Mouse (Mus musculus): ENCODE measurements around the gene Vav3. TPM values are rescaled to one million over a fixed set of nuclear protein-coding genes. Genes with fewer than 3 reads are reported as not detected.

Gene Vav3
- polyA plus RNA-seq, 1 experiment from 2014 or later = 24.8 TPM

DNA sequence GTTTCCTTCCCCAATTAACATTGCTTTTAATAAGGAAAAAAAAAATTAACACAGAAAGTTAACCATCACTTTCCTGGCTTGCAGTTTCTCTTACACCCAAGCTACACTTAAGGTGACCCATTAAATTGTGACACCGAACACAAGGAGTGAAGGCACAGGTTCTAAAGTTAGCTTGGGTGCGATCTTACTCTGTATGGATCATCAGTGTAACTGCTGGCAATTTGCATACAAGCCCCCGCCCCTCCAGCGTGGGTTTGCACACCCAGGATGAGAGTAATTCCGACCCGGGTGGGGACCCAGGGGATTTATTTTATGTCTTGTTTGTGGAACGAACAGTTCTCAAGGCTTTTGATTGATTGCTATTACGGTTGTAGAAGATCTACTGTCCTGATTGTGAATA, 186.2 kb downstream of the Vav3 start:
- H3K27ac ChIP-seq = no peak overlapping the region
- no peak for ATAC-seq (ENCODE audit: low FRiP score)
- 0 out of 2 replicates have a peak, but pooled peaks cover 3% of the 10 kb centered on the region for H3K4me1 ChIP-seq (replicated peaks)
- whole genome bisulfite sequencing = 64% methylated on average over 8 of the region's 8 CpGs
- H3K36me3 ChIP-seq = peaks cover 3% of the 10 kb centered on the region; the same call in 1 of the 2 replicates
- no peaks in the 10 kb centered on the region for H3K9me3 ChIP-seq
- H3K4me3 ChIP-seq = no peak overlapping the region
- no peak overlapping the region for H3K4me2 ChIP-seq
- H3K27me3 ChIP-seq = no peaks in the 10 kb centered on the region
- no peak overlapping the region for H3K9ac ChIP-seq

DNA sequence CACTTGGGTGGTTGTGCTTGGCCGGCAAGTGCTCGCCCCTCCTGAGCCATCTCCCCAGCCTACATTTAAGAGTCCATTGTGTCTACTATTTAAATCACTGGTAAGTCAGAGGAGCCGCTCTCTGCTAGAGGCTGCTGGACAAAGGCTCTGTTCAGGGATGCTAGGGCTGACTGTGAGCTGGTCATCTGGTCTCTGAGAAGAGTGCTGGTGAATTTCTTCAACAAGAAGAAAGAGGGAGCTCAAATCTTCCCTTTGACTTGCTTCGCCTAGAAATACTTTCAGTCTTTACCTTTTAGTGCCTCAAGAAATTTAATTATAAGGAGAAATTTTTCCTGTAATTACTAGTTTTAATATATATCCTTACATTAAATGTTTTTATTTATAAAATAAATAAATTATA, 188.2 kb downstream of the Vav3 start:
- Histone ChIP-seq H3K9me3 (no peaks in the 10 kb centered on the region), H3K36me3 (no peaks in the 10 kb centered on the region), H3K9ac (no peak overlapping the region), H3K27me3 (no peaks in the 10 kb centered on the region), H3K4me1 (replicated peaks) (0 out of 2 replicates have a peak, but pooled peaks cover 8% of the 10 kb centered on the region), H3K4me3 (no peak overlapping the region), H3K4me2 (no peak overlapping the region), H3K27ac (no peak overlapping the region)
- WGBS = 57% methylated on average over 4 of the region's 4 CpGs
- no peak for ATAC-seq (ENCODE audit: low FRiP score)

DNA sequence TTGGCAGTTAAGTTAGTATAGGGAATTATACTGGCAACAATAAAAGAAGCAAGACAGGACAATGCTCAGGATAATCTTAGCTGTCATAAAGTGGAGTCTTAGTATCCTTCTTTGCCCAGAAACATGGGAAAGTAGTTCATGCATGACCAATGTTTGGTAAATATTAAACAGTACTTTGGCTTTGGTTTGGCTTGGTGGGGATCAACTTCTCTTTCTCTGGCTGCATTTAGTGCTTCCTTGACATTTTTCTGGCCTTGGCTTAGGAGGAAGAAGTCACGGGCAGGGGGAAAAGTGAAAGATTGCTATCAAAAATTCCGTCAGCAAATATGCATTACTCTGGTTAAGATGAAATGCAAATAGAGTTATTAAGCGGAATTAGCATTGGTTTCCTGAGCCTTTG, 197.2 kb downstream of the Vav3 start:
- Histone ChIP-seq H3K4me1 (replicated peaks) (0 out of 2 replicates have a peak, but pooled peaks cover 5% of the 10 kb centered on the region), H3K4me3 (no peak overlapping the region), H3K27ac (no peak overlapping the region), H3K9me3 (no peaks in the 10 kb centered on the region), H3K4me2 (no peak overlapping the region), H3K27me3 (no peaks in the 10 kb centered on the region), H3K9ac (no peak overlapping the region), H3K36me3 (no peaks in the 10 kb centered on the region)
- no peak for ATAC-seq (ENCODE audit: low FRiP score)
- 88% methylated on average over 3 of the region's 3 CpGs for WGBS

DNA sequence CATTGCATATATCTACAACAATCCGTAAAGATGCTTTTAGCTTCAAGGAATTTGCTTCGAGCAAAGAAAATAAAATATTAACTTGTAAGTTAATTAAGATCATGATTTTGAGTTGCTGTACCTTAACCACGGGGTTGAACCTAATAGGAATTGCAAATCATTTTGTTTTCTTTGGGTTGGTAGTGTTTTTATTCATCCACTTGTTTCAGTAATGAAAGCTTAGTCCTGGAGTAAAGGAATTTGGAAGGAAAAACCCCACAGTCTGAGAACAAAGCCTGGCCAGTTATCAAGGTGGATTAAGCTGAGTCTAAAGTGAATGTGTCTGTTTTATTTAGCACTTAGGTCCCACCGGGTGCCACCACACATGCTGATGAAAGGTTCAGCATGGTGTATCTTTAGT, 199.6 kb downstream of the Vav3 start:
- Histone ChIP-seq H3K4me2 (no peak overlapping the region), H3K27me3 (no peaks in the 10 kb centered on the region), H3K4me3 (no peak overlapping the region), H3K27ac (no peak overlapping the region), H3K36me3 (no peaks in the 10 kb centered on the region), H3K4me1 (replicated peaks) (no peaks in the 10 kb centered on the region), H3K9ac (no peak overlapping the region), H3K9me3 (no peaks in the 10 kb centered on the region)
- 63% methylated on average over 4 of the region's 4 CpGs for WGBS
- ATAC-seq (ENCODE audit: low FRiP score) = no peak

DNA sequence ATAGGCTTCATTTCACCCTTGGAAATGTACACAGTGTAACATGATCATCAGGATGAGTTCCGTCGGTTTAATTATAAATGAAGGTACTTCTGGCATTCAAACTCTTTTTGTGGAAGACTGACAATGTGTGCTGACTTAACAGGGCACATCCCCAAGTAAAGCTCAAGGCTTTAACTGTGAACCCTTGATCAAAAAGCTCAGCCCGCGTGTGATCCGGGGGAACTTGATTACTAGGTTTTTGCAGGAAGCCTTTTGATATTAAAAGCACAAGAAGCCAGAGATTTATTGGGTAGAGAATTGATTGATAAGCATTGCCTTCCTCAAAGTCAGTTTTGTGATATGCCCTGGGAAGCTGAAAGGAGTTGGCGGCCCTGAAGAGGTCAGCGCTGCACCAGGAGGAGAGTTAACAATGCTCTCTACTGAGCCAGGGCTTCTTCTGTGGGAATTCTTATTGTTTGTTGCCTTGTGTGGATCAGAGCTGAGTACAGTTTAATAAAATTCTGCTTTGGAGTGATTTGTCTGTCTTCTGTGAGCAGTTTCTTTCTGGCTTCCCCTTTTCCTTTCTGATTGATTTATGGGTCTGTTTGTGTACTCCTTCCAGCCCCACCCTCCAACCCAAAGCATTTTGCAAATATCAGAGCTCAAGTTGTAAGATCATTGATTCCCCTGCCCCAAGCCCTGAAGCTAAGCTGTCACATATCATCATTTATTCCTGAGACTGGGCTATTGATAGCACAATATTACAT, 204.2 kb downstream of the Vav3 start:
- H3K4me2 ChIP-seq = no peak overlapping the region
- H3K9ac ChIP-seq = no peak overlapping the region
- H3K4me3 ChIP-seq = no peak overlapping the region
- no peaks in the 10 kb centered on the region for H3K4me1 ChIP-seq (replicated peaks)
- WGBS = 41% methylated on average over 7 of the region's 7 CpGs
- no peaks in the 10 kb centered on the region for H3K36me3 ChIP-seq
- H3K27ac ChIP-seq = no peak overlapping the region
- no peaks in the 10 kb centered on the region for H3K9me3 ChIP-seq
- ATAC-seq (ENCODE audit: low FRiP score) = no peak
- H3K27me3 ChIP-seq = no peaks in the 10 kb centered on the region

DNA sequence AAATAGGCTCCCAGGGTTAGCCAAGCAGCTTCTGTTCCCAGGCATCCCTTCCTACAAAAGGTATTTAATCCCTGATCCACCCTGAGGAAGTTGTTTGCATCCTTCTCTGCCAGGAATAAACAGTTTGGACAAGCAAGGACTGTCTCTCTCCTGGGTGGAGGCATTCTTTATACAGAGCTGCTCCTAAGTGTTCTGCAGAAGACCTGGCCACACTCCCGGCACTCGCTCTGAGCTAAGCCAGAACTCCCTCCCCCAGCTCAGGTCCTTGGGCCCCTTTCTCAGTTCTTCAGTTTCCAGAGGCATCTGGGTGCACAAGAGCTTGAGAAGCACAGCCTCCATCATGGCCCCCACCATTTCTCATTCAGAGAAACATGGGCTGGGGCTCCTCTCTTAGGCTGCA, 216.9 kb downstream of the Vav3 start:
- 73% methylated on average over 2 of the region's 2 CpGs for WGBS

DNA sequence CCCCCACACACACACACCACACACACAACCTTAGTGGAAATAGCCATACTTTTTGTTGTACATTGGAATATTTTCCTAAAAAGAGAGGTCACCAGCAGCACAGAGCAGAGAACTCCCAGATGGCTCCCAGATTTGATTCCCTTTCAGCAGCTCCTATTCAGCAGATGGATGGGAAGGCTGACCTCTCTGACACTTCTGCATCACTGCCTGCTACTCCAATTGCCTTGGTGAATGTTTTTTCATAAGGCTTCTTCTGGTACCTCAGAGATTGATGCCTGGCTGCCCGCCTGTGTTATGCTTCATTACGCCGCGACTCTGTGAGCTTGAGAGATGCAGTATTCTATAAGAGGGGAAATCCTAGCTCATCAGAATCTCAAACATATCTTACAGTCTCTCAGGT, 220.8 kb downstream of the Vav3 start:
- H3K4me1 ChIP-seq (replicated peaks) = peaks cover 18% of the 10 kb centered on the region
- no peaks in the 10 kb centered on the region for H3K36me3 ChIP-seq
- no peak overlapping the region for H3K4me3 ChIP-seq
- peak overlapping the region; percentile 27; the same call in 1 of the 2 replicates for H3K27ac ChIP-seq
- peak; percentile 75 for ATAC-seq (ENCODE audit: low FRiP score)
- no peaks in the 10 kb centered on the region for H3K27me3 ChIP-seq
- H3K9me3 ChIP-seq = no peaks in the 10 kb centered on the region
- no peak overlapping the region for H3K4me2 ChIP-seq
- 11% methylated on average over 4 of the region's 4 CpGs for WGBS
- H3K9ac ChIP-seq = no peak overlapping the region

More for the DNA sequence above, 216.9 kb downstream of the Vav3 start:
- H3K27me3 ChIP-seq = no peaks in the 10 kb centered on the region
- H3K4me3 ChIP-seq = no peak overlapping the region
- no peak overlapping the region for H3K9ac ChIP-seq
- no peak overlapping the region for H3K4me2 ChIP-seq
- H3K9me3 ChIP-seq = no peaks in the 10 kb centered on the region
- no peaks in the 10 kb centered on the region for H3K36me3 ChIP-seq
- H3K4me1 ChIP-seq (replicated peaks) = peaks cover 16% of the 10 kb centered on the region
- no peak overlapping the region for H3K27ac ChIP-seq
- no peak for ATAC-seq (ENCODE audit: low FRiP score)

DNA sequence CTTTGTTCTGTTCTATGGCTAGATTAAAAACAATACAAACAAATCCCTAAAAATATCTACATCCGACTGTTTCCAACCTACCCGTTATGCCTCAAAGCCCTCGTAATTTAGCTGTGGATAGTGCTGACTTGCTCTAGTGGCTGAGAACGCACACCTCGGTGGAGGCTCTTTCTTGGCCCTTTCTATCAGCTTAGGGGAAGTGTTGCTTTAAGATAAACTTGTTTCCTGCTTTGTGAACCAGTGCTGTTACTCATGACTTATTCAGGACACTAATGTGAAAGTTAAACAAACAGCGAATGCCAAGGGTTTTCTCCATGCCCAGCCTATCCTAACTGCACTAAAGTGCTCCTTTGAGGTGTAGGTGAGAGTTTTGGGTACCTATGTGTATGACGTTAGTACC, 221.3 kb downstream of the Vav3 start:
- H3K36me3 ChIP-seq = no peaks in the 10 kb centered on the region
- peak overlapping the region; percentile 19; the same call in 1 of the 2 replicates for H3K27ac ChIP-seq
- no peak overlapping the region for H3K9ac ChIP-seq
- H3K4me2 ChIP-seq = no peak overlapping the region
- H3K4me3 ChIP-seq = no peak overlapping the region
- H3K27me3 ChIP-seq = no peaks in the 10 kb centered on the region
- peaks cover 18% of the 10 kb centered on the region for H3K4me1 ChIP-seq (replicated peaks)
- 32% methylated on average over 7 of the region's 7 CpGs for WGBS
- no peak; the same call in 1 of the 2 replicates for ATAC-seq (ENCODE audit: low FRiP score)
- no peaks in the 10 kb centered on the region for H3K9me3 ChIP-seq

DNA sequence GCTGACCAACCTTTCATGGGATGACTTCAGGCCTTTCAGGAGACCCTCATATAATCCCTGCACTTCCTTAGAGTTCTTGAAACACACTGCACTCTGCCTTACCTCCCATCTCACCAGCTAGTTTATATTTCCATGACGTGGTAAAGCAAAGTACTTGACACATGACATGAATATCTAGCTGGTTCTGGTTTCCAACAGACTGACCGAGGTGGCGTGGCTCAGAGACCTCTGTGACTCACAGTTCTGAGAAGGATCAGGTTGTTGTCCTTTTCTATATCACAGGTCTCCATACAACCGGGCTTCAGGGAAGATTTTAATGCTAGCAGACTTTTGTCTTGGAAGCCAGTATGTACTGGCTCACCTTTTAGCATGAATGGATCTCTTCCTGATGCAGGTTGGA, 221.8 kb downstream of the Vav3 start:
- Histone ChIP-seq H3K4me2 (no peak overlapping the region), H3K27me3 (no peaks in the 10 kb centered on the region), H3K36me3 (no peaks in the 10 kb centered on the region), H3K9me3 (no peaks in the 10 kb centered on the region), H3K4me3 (no peak overlapping the region), H3K4me1 (replicated peaks) (peaks cover 18% of the 10 kb centered on the region), H3K27ac (no peak overlapping the region; the same call in 1 of the 2 replicates), H3K9ac (no peak overlapping the region)
- ATAC-seq (ENCODE audit: low FRiP score) = no peak
- 84% methylated on average over 4 of the region's 4 CpGs for WGBS

DNA sequence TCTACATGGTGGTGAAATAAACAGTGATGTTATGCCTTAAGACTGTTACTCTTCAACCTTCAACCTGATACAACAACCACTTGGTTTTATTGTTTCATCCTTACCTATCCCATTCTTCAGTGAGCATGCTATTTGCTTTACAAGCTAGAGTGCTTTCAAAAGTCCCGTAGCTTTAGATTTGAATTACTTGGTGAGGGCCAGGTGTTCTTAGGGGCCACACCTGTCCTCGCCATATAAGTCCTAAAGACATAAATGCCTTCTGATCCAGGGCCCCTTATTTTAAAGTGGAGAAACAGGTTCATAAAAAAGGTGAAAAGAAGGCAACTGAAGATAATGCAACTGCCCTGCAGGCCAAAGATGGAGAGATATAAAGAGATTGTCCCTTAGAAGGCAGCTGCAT, 224.0 kb downstream of the Vav3 start:
- Histone ChIP-seq H3K4me2 (no peak overlapping the region), H3K36me3 (no peaks in the 10 kb centered on the region), H3K4me1 (replicated peaks) (peaks cover 26% of the 10 kb centered on the region), H3K27me3 (no peaks in the 10 kb centered on the region), H3K27ac (no peak overlapping the region), H3K9me3 (no peaks in the 10 kb centered on the region), H3K9ac (no peak overlapping the region), H3K4me3 (no peak overlapping the region)
- no peak for ATAC-seq (ENCODE audit: low FRiP score)
- 92% methylated on average over 2 of the region's 2 CpGs for WGBS

DNA sequence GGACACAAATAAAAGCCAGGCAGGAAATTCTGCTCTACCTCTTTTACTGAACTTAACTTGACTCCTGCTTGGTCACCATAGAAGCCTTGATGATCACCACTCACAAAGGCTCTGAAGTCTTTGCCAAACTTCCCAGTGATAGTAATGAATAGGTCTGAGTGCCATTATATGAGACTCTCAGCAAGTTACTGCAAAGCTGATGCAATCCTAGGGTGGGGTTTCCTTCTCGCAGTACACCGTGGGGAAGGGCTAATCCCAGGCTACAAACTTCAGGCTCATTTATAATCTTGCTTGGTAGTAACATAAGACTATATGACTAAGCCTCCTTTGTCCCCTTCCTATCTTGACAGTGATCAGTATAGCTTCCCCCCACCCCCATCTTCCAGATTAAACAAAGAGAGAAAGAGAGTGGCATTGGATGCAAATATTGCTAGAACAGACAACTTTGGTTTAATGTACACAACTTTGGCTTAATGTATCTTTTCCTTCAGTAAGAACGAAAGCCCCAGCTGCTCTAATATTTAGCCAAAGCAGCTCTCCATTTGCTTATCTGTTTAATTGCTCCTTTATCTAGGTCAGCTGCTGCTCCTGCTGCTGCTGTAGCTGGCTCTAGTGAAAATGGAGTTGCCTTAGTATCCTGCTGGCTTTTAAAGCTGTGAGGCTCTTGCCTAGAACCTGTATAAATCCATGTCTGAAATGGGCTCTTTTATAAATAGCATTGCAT, 228.3 kb downstream of the Vav3 start:
- ATAC-seq (ENCODE audit: low FRiP score) = peak; percentile 52; the same call in 1 of the 2 replicates
- 46% methylated on average over 3 of the region's 3 CpGs for WGBS
- H3K27ac ChIP-seq = no peak overlapping the region
- H3K4me2 ChIP-seq = no peak overlapping the region
- no peak overlapping the region for H3K4me3 ChIP-seq
- no peak overlapping the region for H3K9ac ChIP-seq
- H3K9me3 ChIP-seq = no peaks in the 10 kb centered on the region
- no peaks in the 10 kb centered on the region for H3K27me3 ChIP-seq
- H3K36me3 ChIP-seq = no peaks in the 10 kb centered on the region
- peaks cover 8% of the 10 kb centered on the region for H3K4me1 ChIP-seq (replicated peaks)

DNA sequence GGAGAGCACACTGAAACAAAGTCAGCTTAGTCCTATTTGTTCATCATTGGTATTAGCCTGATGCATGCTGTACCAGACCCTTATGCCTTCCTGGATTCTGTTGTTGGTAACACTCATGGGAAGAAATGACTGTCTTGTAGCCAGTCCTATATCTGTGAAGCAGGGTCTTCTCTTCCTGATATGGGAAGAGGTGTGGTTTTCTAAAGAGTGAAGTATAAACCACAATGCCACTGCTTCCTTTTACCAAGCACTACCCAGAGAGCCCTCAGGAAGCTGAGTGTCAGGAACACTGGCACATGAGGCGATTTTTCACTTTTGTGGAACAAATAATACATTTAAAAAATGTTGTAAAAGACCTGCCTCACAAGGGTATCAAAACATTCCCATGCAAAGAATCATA, 231.0 kb downstream of the Vav3 start:
- H3K27ac ChIP-seq = no peak overlapping the region
- no peak overlapping the region for H3K4me2 ChIP-seq
- H3K4me3 ChIP-seq = no peak overlapping the region
- 85% methylated on average over 1 of the region's 1 CpGs for WGBS
- peaks cover 8% of the 10 kb centered on the region for H3K4me1 ChIP-seq (replicated peaks)
- no peaks in the 10 kb centered on the region for H3K9me3 ChIP-seq
- no peaks in the 10 kb centered on the region for H3K36me3 ChIP-seq
- H3K9ac ChIP-seq = no peak overlapping the region
- no peaks in the 10 kb centered on the region for H3K27me3 ChIP-seq
- ATAC-seq (ENCODE audit: low FRiP score) = no peak

DNA sequence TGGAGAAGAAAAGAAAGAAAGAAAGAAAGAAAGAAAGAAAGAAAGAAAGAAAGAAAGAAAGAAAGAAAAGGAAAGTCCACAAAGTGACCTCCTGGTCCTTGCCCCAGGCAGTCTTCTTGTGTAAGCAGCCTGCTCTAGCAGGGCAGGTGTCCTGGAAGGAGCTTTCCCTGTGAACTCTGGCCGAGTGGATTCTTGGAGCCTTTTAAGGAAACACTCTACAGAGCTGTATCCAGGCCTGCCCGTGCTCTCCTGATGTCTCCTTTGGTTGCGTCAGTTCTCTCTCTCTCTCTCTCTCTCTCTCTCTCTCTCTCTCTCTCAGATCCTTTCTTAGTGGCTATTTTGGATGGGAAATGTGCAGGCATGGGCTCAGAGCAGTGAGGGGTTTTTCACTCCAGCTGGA, 232.4 kb downstream of the Vav3 start:
- peaks cover 8% of the 10 kb centered on the region for H3K4me1 ChIP-seq (replicated peaks)
- no peak overlapping the region for H3K4me2 ChIP-seq
- no peaks in the 10 kb centered on the region for H3K36me3 ChIP-seq
- H3K9ac ChIP-seq = no peak overlapping the region
- H3K4me3 ChIP-seq = no peak overlapping the region
- H3K9me3 ChIP-seq = no peaks in the 10 kb centered on the region
- H3K27me3 ChIP-seq = no peaks in the 10 kb centered on the region
- ATAC-seq (ENCODE audit: low FRiP score) = no peak
- WGBS = 66% methylated on average over 3 of the region's 3 CpGs
- H3K27ac ChIP-seq = no peak overlapping the region

Data from hindbrain, embryonic 13.5 days (tissue).